Mouse (Mus musculus) thymus, adult 18-20 months (tissue): ENCODE measurements around the gene Cnnm2.

Experiments used
- DNase-seq, 2 experiments: peaks; one replicate each; pipeline ENCODE4 v3.0.0; 2022; ENCODE audit warnings: mixed read lengths in 2 of 2

Cnnm2 gene

GRCm38 (mm10) chr19:46799903-46800583 is 38.6 kb downstream of the Cnnm2 start:
- DNase-seq = no peak

DNA sequence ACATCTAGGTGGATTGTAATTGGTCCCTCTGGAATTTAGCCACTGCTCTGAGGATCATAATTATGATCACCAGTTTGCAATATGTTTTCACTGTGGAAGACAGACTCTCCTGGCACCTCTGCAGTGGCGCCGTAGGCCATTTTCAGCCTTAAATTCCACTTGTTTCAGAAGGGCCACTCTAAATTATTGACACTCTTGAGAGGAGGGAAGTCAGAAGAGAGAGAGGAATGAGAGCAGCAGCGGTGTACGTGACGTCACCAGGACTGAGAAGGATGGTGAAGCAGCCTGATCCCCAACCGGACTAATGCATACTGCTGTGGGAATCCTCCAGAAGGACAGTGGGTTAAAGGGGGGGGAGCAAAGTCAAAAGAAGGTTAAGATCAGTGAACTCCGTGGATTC is 40.1 kb downstream of the Cnnm2 start:
- no peak for DNase-seq

DNA sequence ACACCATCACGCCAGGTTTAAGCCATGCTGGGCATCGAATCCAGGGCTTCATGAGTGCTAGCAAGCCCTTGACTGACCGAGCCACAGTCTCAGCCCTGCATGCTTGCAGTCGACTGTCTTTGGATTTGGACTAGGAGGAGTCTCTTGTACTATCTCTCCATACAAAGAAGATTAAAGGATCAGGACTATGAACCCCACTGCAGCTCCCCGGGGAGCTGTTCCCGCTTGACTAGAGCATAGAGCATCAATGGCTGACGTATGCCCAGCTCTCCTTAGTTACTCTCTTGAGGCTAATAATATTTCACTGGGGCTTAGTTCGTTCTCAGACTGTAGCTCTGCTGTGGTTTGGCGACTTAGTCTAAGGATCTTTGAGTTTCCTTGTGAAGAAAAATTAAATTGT is 40.9 kb downstream of the Cnnm2 start:
- no peak for DNase-seq

DNA sequence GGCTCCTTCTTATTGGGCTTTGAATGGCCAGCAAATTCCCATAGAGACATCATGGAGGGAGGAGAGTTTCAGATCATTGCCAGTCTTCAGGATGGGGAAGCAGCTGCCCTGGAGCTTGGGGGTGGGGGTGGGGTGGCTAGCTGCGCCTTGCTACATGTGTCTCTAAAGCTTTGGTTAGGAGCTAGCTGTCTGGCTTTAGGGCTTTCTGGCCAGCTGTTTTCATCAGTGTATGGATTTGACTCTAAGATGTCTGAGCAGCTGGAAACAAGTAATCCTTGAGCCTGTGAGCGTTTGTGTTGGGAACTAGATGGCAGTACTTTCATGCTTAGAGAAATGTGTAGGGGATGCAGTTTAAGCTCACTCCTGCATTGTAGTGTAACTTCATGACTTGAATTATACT is 42.3 kb downstream of the Cnnm2 start:
- no peak for DNase-seq

- no peak for DNase-seq
Observed at GRCm38 (mm10) chr19:46804751-46805150, 43.4 kb downstream of the Cnnm2 start.

DNA sequence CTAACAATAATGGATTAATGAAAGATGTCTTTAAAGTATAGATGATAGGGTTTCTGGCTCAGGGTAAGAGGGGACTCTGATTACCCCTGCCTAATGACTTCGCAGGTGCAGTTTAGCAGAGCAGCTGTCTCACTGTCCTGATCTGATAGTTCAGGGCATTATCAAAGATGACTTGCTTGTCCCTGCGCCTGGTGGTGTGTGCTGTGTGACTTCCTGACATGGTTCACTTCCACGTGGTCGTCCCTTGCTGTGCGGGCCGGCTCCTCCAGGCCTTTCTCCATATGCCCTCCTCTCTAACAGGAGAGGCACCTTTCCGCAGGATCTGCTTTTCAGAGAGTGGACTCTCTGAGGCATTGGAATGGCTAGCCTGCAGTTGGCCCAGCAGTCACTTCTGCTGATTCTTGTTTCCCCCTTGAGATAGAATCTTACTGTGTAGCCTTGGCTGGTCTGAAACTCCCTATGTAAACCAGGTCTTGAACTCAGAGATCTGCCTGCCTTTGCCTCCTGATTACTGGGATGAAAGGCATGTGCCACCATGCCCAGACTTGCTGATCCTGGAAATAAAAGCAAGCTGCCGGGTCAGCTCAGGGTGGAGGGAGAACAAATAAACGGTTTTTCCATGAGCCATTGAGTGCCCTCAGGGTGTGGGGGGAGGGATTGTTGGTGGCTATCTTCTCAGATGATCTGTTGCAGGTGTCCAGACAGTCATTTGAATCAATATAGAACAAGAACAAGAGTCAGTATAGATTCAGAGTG is 44.7 kb downstream of the Cnnm2 start:
- no peak for DNase-seq

DNA sequence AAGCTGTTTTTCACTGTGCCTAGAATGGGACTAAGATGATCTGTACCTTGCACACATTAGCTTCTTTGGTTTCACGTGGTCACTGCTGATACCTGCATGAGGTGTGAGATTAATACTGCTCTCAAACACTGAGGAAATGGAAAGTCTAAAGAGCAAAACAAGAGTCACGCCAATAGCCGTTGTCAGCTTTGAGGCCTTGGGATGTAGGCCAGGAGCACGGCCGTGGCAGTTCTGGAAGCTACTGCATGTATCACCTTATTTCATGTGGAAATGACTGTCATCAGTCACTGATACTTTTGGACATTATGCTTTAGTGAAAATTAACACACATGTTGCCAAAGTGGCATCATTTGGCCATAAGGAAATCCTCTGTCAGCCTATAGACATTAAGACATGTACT is 46.9 kb downstream of the Cnnm2 start:
- DNase-seq = no peak

GRCm38 (mm10) chr19:46809031-46809430 is 47.6 kb downstream of the Cnnm2 start:
- no peak for DNase-seq

- no peak for DNase-seq
Observed at GRCm38 (mm10) chr19:46819276-46819675, 57.9 kb downstream of the Cnnm2 start.

GRCm38 (mm10) chr19:46822491-46822890 is 61.1 kb downstream of the Cnnm2 start:
- DNase-seq = no peak

GRCm38 (mm10) chr19:46823759-46824158 is 62.4 kb downstream of the Cnnm2 start:
- DNase-seq = no peak

DNA sequence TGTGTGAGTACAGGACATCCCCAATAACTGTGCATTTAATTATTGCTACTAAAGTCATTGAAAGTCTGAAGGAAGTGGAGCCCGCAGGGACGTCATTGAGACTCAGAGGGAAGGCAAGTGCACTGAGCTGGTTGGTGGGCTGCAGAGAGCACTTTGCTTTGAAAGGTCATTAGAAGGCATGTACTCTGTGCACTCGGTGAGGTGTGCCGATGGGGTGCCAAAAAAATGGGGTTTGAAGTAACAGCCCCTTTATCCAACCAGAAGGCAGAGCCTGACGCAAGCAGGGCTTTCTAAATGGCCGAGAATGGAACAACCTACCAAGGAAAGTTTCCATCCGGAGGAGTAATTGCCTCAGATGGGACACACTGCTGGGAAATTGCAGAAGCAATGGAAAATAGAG is 63.5 kb downstream of the Cnnm2 start:
- no peak for DNase-seq

GRCm38 (mm10) chr19:46827654-46828165 is 66.3 kb downstream of the Cnnm2 start:
- DNase-seq = no peak

DNA sequence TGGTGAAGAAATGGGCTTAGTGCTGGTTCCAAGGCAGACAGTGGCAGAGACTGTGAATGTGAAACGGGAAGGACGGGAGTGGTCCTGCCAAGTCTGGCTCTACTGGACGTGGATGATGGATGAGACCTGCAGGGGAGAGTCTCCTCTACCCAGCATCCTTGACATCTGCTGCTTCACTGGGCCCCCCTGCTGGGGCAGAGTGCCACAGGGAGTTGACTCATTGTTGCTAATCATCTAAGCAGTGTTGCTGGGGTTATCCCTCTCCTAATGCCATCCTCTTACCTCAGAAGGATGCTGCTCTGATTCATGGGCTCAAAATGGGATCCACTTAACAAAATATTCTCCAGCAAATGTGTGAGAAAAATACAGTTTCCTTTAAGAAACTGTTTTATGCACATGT is 67.6 kb downstream of the Cnnm2 start:
- DNase-seq = no peak

GRCm38 (mm10) chr19:46831381-46831780 is 70.0 kb downstream of the Cnnm2 start:
- no peak for DNase-seq

DNA sequence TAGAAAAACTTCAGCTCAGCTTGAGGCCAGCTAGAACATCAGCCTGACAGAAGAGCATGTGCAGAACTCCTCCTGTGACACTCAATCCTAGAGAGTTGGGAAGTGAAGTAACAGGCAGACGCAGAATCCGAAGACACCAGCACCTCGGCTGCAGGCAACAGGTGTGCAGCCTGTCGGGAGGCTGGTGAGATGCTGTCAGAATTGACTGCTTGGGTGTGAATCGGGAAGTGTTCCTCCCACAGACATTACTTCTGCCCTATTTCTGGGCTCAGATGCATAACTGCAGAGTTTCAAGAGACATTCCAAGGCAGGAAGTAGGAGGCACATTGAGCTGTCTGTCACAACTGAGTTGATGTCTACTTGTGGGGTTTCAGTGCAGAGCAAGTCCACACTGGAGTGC is 72.9 kb downstream of the Cnnm2 start:
- DNase-seq = no peak

DNA sequence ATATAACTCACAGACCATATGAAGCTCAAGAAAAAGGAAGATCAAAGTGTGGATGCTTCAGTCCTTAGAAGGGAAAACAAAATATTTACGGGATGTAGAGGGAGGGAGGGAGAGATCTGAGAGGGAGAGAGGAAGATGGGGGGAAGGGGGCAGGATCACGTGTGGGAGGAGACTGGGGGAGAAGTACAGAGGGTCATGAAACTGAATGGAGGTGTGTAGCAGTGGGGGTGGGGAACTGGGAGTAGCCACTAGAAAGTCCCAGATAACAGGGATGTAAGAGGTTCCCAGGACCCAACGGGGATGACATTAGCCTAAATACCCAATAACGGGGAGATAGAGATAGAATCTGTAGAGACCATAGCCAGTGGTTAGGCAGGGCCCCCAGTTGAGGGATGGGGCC is 73.9 kb downstream of the Cnnm2 start:
- no peak for DNase-seq

DNA sequence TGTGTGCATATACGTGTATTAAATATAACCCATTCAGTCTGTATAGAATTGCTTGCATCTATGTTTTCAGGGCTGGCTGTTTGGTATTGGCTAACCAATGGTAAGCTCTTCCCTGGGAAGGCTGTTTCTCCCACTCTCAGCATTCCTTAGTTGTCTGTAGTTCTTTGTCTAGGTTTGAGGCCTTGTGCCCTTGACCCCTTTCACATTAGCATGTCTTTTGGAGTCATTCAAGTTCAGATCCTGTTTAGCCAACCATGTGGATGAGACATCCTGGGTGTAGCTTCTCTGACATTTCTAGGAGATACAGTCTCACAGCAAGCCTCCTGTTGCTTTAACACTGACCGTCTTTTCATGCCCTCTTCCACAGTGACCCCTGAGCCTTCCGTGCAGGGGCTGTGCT is 74.7 kb downstream of the Cnnm2 start:
- no peak for DNase-seq

DNA sequence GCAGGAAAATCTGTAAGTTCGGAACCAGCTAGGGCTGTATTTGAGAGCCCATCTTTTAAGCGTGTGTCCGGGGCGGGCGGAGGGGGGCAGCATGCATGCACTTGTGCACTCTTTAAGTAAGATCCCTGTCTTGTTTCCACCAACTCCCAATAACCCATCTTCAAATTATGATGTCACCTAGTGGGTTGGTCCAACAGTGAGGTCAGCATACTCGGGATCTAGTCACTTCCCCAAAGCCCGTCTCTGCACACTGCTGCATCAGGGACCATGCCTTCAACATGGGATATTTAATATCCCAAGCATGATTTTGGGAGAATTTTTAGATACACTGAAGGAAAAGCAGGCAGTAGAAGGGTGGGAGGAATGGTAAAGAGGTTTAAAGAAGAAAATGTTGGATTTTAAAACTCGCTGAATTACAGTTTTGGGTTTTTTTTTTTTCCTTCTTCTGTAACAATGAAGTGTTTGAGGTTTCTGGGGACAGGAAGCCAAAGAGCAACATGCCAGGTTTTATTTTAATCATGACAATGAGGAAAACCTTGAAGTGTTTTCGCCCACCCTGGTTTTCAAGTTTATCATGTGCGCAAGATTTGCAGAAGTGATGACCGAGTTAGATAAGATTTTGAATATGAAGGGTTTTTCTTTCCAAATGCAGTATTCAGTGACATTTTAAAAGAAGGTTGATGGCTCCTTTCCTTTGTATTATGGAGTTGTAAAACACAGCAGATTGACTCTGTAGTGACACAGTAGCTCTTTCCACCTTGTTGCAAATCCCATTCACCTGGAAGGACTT is 76.1 kb downstream of the Cnnm2 start:
- DNase-seq = no peak

DNA sequence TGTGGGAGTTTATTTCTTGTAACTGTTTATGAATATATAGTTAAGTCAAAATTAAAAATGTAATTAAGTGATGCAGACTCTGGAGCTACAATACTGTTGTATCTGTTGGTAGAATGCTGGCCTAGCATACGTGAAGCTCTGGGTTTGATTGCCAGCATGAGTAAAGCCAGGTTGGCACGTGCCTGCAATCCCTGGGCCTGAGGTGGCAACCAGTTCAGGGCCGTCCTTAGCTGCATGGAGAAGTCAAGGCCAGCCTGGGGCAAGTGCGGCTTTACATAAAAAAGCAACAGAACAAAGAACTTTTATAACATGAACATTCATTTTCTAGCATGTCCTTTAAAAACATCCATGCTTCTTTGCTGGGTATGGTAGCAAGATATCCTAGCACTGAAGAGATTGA is 79.6 kb downstream of the Cnnm2 start:
- DNase-seq = no peak

DNA sequence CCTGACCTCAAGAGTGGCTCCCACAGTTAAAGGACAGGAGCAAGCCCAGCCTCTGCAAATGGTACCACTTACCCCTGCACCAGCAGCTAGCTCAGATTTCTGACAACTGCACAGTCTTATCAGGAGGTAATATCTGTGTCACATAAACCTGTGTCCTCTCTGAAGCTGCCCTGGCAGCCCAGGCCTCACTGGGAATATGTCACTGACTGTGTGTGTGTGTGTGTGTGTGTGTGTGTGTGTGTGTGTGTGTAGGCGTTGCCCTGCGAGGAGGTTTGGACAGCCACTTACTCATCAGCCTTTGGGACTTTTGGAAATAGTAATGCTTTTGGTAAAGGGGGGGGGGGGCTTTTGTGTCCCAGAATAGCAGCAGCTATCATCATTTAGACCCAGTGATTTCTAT is 81.6 kb downstream of the Cnnm2 start:
- DNase-seq = no peak

- DNase-seq = no peak
Observed at GRCm38 (mm10) chr19:46846056-46846455, 84.7 kb downstream of the Cnnm2 start.

DNA sequence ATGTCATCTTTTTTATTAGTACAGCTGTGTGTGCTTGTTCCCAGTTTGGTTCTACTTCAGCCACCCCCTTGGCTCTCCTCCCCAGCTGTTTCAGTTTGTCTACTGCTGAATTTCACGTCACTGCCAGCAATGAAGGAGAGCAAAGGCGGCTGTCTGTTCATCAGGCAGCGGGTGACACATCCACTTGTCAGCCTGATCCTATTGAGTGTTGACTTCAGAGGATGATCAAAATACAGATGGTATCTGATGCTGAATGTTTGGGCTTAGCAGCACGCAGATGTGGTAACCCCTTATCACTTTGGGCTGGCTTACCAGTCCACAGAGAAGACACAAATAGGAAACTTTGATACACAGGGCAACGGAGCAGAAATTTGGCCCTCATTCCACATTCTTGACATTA is 85.1 kb downstream of the Cnnm2 start:
- DNase-seq = no peak
